Mouse (Mus musculus): ENCODE measurements around the gene Plbd2. TPM values are rescaled to one million over a fixed set of nuclear protein-coding genes. Genes with fewer than 3 reads are reported as not detected.

Gene Plbd2
- 58.6 and 67.9 TPM in 2 replicates for polyA plus RNA-seq (2015; fragmentation: Nextera tagmentation; extraction: Ambion mirVana)

- H3K27ac ChIP-seq (replicated peaks), result no peak within 1 kb of the TSS; the same call in 1 of the 2 replicates
- peak within 1 kb of the TSS; percentile 93 for H3K4me2 ChIP-seq (replicated peaks)
- no peaks in the 10 kb centered on the region for H3K27me3 ChIP-seq
- H3K9ac ChIP-seq, result peak within 1 kb of the TSS; percentile 71
- H3K4me3 ChIP-seq (replicated peaks), result peak within 1 kb of the TSS; percentile 73
- 0 out of 2 replicates have a peak, but pooled peaks cover 3% of the 10 kb centered on the region for H3K36me3 ChIP-seq
- H3K4me1 ChIP-seq, result peaks cover 27% of the 10 kb centered on the region
- under 1% methylated on average over 43 of the region's 55 CpGs for WGBS
- peak; percentile 65 for ATAC-seq (ENCODE audit: insufficient number of reproducible peaks, low FRiP score, low TSS enrichment, low read depth)
- no peaks in the 10 kb centered on the region for H3K9me3 ChIP-seq (replicated peaks)
These were observed at the start of gene Plbd2 for GRCm38 (mm10) chr5:120503144-120503795. Gene Plbd2, minus strand, starts transcription at chr5:120503625.

GRCm38 (mm10) chr5:120550673-120551072 lies 47.2 kb upstream of the Plbd2 start:
- Histone ChIP-seq H3K4me1 (no peaks in the 10 kb centered on the region), H3K9me3 (replicated peaks) (no peaks in the 10 kb centered on the region), H3K4me3 (replicated peaks) (no peak overlapping the region), H3K36me3 (peaks cover 53% of the 10 kb centered on the region), H3K9ac (no peak overlapping the region), H3K4me2 (replicated peaks) (no peak overlapping the region), H3K27ac (replicated peaks) (no peak overlapping the region), H3K27me3 (no peaks in the 10 kb centered on the region)
- no peak for ATAC-seq (ENCODE audit: insufficient number of reproducible peaks, low FRiP score, low TSS enrichment, low read depth)
- WGBS, result 91% methylated on average over 5 of the region's 5 CpGs

GRCm38 (mm10) chr5:120550137-120550536 lies 46.7 kb upstream of the Plbd2 start:
- Histone ChIP-seq H3K4me1 (no peaks in the 10 kb centered on the region), H3K9me3 (replicated peaks) (no peaks in the 10 kb centered on the region), H3K36me3 (peaks cover 48% of the 10 kb centered on the region), H3K4me2 (replicated peaks) (no peak overlapping the region), H3K27ac (replicated peaks) (no peak overlapping the region), H3K27me3 (no peaks in the 10 kb centered on the region), H3K4me3 (replicated peaks) (no peak overlapping the region), H3K9ac (no peak overlapping the region)
- no peak for ATAC-seq (ENCODE audit: insufficient number of reproducible peaks, low FRiP score, low TSS enrichment, low read depth)
- WGBS, result 75% methylated on average over 5 of the region's 5 CpGs

- ATAC-seq (ENCODE audit: insufficient number of reproducible peaks, low FRiP score, low TSS enrichment, low read depth), result no peak
- Histone ChIP-seq H3K4me2 (replicated peaks) (no peak overlapping the region), H3K36me3 (peaks cover 47% of the 10 kb centered on the region), H3K27ac (replicated peaks) (no peak overlapping the region), H3K4me1 (no peaks in the 10 kb centered on the region), H3K4me3 (replicated peaks) (no peak overlapping the region), H3K9ac (no peak overlapping the region), H3K9me3 (replicated peaks) (no peaks in the 10 kb centered on the region), H3K27me3 (no peaks in the 10 kb centered on the region)
- WGBS, result 59% methylated on average over 11 of the region's 11 CpGs
These were observed 44.9 kb upstream of the Plbd2 start for GRCm38 (mm10) chr5:120548236-120548850.

GRCm38 (mm10) chr5:120536632-120537031 lies 33.2 kb upstream of the Plbd2 start:
- no peaks in the 10 kb centered on the region for H3K27me3 ChIP-seq
- H3K9ac ChIP-seq, result no peak overlapping the region
- ATAC-seq (ENCODE audit: insufficient number of reproducible peaks, low FRiP score, low TSS enrichment, low read depth), result no peak
- 57% methylated on average over 5 of the region's 5 CpGs for WGBS
- H3K4me2 ChIP-seq (replicated peaks), result no peak overlapping the region
- peaks cover 26% of the 10 kb centered on the region for H3K4me1 ChIP-seq
- no peaks in the 10 kb centered on the region for H3K9me3 ChIP-seq (replicated peaks)
- peaks cover 54% of the 10 kb centered on the region for H3K36me3 ChIP-seq
- H3K4me3 ChIP-seq (replicated peaks), result no peak overlapping the region
- H3K27ac ChIP-seq (replicated peaks), result peak overlapping the region; percentile 79; the same call in 1 of the 2 replicates

- Histone ChIP-seq H3K4me2 (replicated peaks) (no peak overlapping the region), H3K27me3 (no peaks in the 10 kb centered on the region), H3K9me3 (replicated peaks) (no peaks in the 10 kb centered on the region), H3K4me1 (peaks cover 26% of the 10 kb centered on the region), H3K27ac (replicated peaks) (peak overlapping the region; percentile 79), H3K4me3 (replicated peaks) (no peak overlapping the region), H3K9ac (no peak overlapping the region), H3K36me3 (peaks cover 48% of the 10 kb centered on the region)
- 64% methylated on average over 13 of the region's 13 CpGs for WGBS
- ATAC-seq (ENCODE audit: insufficient number of reproducible peaks, low FRiP score, low TSS enrichment, low read depth), result no peak
These were observed 32.6 kb upstream of the Plbd2 start for GRCm38 (mm10) chr5:120536046-120536445.

- Histone ChIP-seq H3K9me3 (replicated peaks) (no peaks in the 10 kb centered on the region), H3K27ac (replicated peaks) (peak overlapping the region; percentile 45; the same call in 1 of the 2 replicates), H3K4me1 (peaks cover 26% of the 10 kb centered on the region), H3K27me3 (no peaks in the 10 kb centered on the region), H3K9ac (no peak overlapping the region), H3K4me2 (replicated peaks) (no peak overlapping the region), H3K4me3 (replicated peaks) (no peak overlapping the region), H3K36me3 (peaks cover 35% of the 10 kb centered on the region)
- 0 out of 2 replicates have a peak, but pooled peaks have one; percentile 13 for ATAC-seq (ENCODE audit: insufficient number of reproducible peaks, low FRiP score, low TSS enrichment, low read depth)
- 43% methylated on average over 2 of the region's 2 CpGs for WGBS
These were observed 31.3 kb upstream of the Plbd2 start for GRCm38 (mm10) chr5:120534686-120535075.

GRCm38 (mm10) chr5:120534071-120534685 lies 30.8 kb upstream of the Plbd2 start:
- Histone ChIP-seq H3K27me3 (no peaks in the 10 kb centered on the region), H3K4me3 (replicated peaks) (no peak overlapping the region), H3K9ac (no peak overlapping the region), H3K27ac (replicated peaks) (peak overlapping the region; percentile 45; the same call in 1 of the 2 replicates), H3K36me3 (peaks cover 30% of the 10 kb centered on the region), H3K4me1 (peaks cover 26% of the 10 kb centered on the region), H3K9me3 (replicated peaks) (no peaks in the 10 kb centered on the region), H3K4me2 (replicated peaks) (no peak overlapping the region)
- no peak for ATAC-seq (ENCODE audit: insufficient number of reproducible peaks, low FRiP score, low TSS enrichment, low read depth)
- 45% methylated on average over 15 of the region's 15 CpGs for WGBS

- no peak overlapping the region for H3K4me3 ChIP-seq (replicated peaks)
- H3K36me3 ChIP-seq, result peaks cover 9% of the 10 kb centered on the region; the same call in 1 of the 2 replicates
- no peaks in the 10 kb centered on the region for H3K9me3 ChIP-seq (replicated peaks)
- no peak overlapping the region for H3K27ac ChIP-seq (replicated peaks)
- H3K9ac ChIP-seq, result no peak overlapping the region
- H3K4me2 ChIP-seq (replicated peaks), result no peak overlapping the region
- no peaks in the 10 kb centered on the region for H3K27me3 ChIP-seq
- 85% methylated on average over 8 of the region's 8 CpGs for WGBS
- H3K4me1 ChIP-seq, result peaks cover 26% of the 10 kb centered on the region
- ATAC-seq (ENCODE audit: insufficient number of reproducible peaks, low FRiP score, low TSS enrichment, low read depth), result no peak
These were observed 28.2 kb upstream of the Plbd2 start for GRCm38 (mm10) chr5:120531631-120532030.

- Histone ChIP-seq H3K9me3 (replicated peaks) (no peaks in the 10 kb centered on the region), H3K4me1 (no peaks in the 10 kb centered on the region), H3K9ac (no peak overlapping the region), H3K36me3 (peaks cover 10% of the 10 kb centered on the region; the same call in 1 of the 2 replicates), H3K27ac (replicated peaks) (no peak overlapping the region), H3K4me3 (replicated peaks) (no peak overlapping the region), H3K27me3 (no peaks in the 10 kb centered on the region), H3K4me2 (replicated peaks) (no peak overlapping the region)
- ATAC-seq (ENCODE audit: insufficient number of reproducible peaks, low FRiP score, low TSS enrichment, low read depth), result no peak
- WGBS, result 85% methylated on average over 16 of the region's 20 CpGs
These were observed 24.0 kb upstream of the Plbd2 start for GRCm38 (mm10) chr5:120527296-120527964.

- peaks cover 11% of the 10 kb centered on the region; the same call in 1 of the 2 replicates for H3K36me3 ChIP-seq
- no peak overlapping the region for H3K9ac ChIP-seq
- 64% methylated on average over 11 of the region's 11 CpGs for WGBS
- no peaks in the 10 kb centered on the region for H3K4me1 ChIP-seq
- no peak overlapping the region for H3K27ac ChIP-seq (replicated peaks)
- no peaks in the 10 kb centered on the region for H3K9me3 ChIP-seq (replicated peaks)
- H3K4me3 ChIP-seq (replicated peaks), result no peak overlapping the region
- ATAC-seq (ENCODE audit: insufficient number of reproducible peaks, low FRiP score, low TSS enrichment, low read depth), result no peak
- no peaks in the 10 kb centered on the region for H3K27me3 ChIP-seq
- H3K4me2 ChIP-seq (replicated peaks), result no peak overlapping the region
These were observed 22.9 kb upstream of the Plbd2 start for GRCm38 (mm10) chr5:120526311-120526710.

Data from embryonic facial prominence, embryonic 15.5 days (tissue).